In genomic region chr12:103322801-103323200, GRCm38 (mm10) we compare ENCODE assay signal across 10 mouse cellular contexts. TPM values are rescaled to one million over a fixed set of nuclear protein-coding genes. Genes with fewer than 3 reads are reported as not detected.
A peak's percentile ranks its signal among the peaks of the same experiment; 100 is the strongest.
DNase-seq lines count a peak whose midpoint lies in the region; ATAC-seq and TF ChIP-seq lines count a peak whose summit lies in the region.
"Had no signal": no experiment of that assay in that cellular context is flagged by ENCODE, and none has a peak within 500 bp of the region (broad histone marks: within the 10 kb centered on the region; RNA-seq: fewer than 3 reads in every experiment).

No protein-coding gene starts in this region.

- H3K4me2 ChIP-seq in heart, embryonic 16.5 days (ENCODE audit: low read depth, low read length): no peak overlapping the region
- H3K4me2 ChIP-seq in midbrain, embryonic 14.5 days (ENCODE audit: low read length): no peak overlapping the region
- no peak overlapping the region for H3K4me2 ChIP-seq in midbrain, embryonic 16.5 days (ENCODE audit: low read length)
- no peak overlapping the region for H3K4me2 ChIP-seq in lung, postnatal 0 days (replicated peaks; ENCODE audit: low read depth, low read length)
- H3K4me2 ChIP-seq in forebrain, embryonic 15.5 days (replicated peaks): no peak overlapping the region
- H3K4me2 ChIP-seq: heart, embryonic 13.5 days had no signal

- H3K9ac ChIP-seq in heart, embryonic 16.5 days (ENCODE audit: low read length): no peak overlapping the region
- no peak overlapping the region for H3K9ac ChIP-seq in midbrain, embryonic 14.5 days (replicated peaks; ENCODE audit: low read length)
- no peak overlapping the region for H3K9ac ChIP-seq in midbrain, embryonic 16.5 days (ENCODE audit: low read depth, low read length)
- no peak overlapping the region for H3K9ac ChIP-seq in lung, postnatal 0 days (replicated peaks; ENCODE audit: low read depth)
- H3K9ac ChIP-seq in forebrain, embryonic 15.5 days (replicated peaks): no peak overlapping the region

- no peak for DNase-seq in heart, adult 11 months
- DNase-seq in midbrain, embryonic 14.5 days: peak; percentile 65
- peak; percentile 49 for DNase-seq in ZHBTc4 (ENCODE audit: low read depth, low spot score)
- DNase-seq in lung, postnatal 0 days (ENCODE audit: low spot score): no peak
- DNase-seq in gastrocnemius, postnatal 4 days (ENCODE audit: low spot score in 2 of 2): no peak

- no peak for TF ChIP-seq EP300 in lung, postnatal 0 days (IDR thresholded peaks at IDR 0.05)

- peaks cover 21% of the 10 kb centered on the region for H3K36me3 ChIP-seq in heart, embryonic 16.5 days (ENCODE audit: control insufficient read depth, insufficient read depth)
- H3K36me3 ChIP-seq in midbrain, embryonic 14.5 days (ENCODE audit: control insufficient read depth, insufficient read depth, low read length): no peaks in the 10 kb centered on the region
- H3K36me3 ChIP-seq in midbrain, embryonic 16.5 days (ENCODE audit: control insufficient read depth, insufficient read depth, low read length): no peaks in the 10 kb centered on the region
- H3K36me3 ChIP-seq in lung, postnatal 0 days (ENCODE audit: insufficient read depth, low read length): no peaks in the 10 kb centered on the region
- H3K36me3 ChIP-seq in forebrain, embryonic 15.5 days: no peaks in the 10 kb centered on the region

- peaks cover 23% of the 10 kb centered on the region for H3K4me1 ChIP-seq in heart, embryonic 16.5 days (ENCODE audit: control insufficient read depth, insufficient read depth, low read length)
- H3K4me1 ChIP-seq in midbrain, embryonic 14.5 days (ENCODE audit: control insufficient read depth, insufficient read depth, low read length): 0 out of 2 replicates have a peak, but pooled peaks cover 2% of the 10 kb centered on the region
- H3K4me1 ChIP-seq in midbrain, embryonic 16.5 days (ENCODE audit: control insufficient read depth, insufficient read depth, low read length): 0 out of 2 replicates have a peak, but pooled peaks cover 2% of the 10 kb centered on the region
- H3K4me1 ChIP-seq in lung, postnatal 0 days (ENCODE audit: insufficient read depth, low read depth, low read length): no peaks in the 10 kb centered on the region
- peaks cover 6% of the 10 kb centered on the region; the same call in 1 of the 2 replicates for H3K4me1 ChIP-seq in forebrain, embryonic 15.5 days

- WGBS in heart, embryonic 16.5 days: 34% methylated on average over 3 of the region's 3 CpGs
- 32% methylated on average over 3 of the region's 3 CpGs for WGBS in midbrain, embryonic 14.5 days
- WGBS in midbrain, embryonic 16.5 days: 39% methylated on average over 3 of the region's 3 CpGs
- WGBS in lung, postnatal 0 days: 30% methylated on average over 3 of the region's 3 CpGs
- 40% methylated on average over 3 of the region's 3 CpGs for WGBS in forebrain, embryonic 15.5 days

- peak; percentile 47 for ATAC-seq in heart, embryonic 16.5 days (replicated peaks; ENCODE audit: extremely low read depth, insufficient read depth, low FRiP score)
- ATAC-seq in midbrain, embryonic 14.5 days (ENCODE audit: low FRiP score, low TSS enrichment): no peak
- ATAC-seq in midbrain, embryonic 16.5 days: no peak
- no peak for ATAC-seq in lung, postnatal 0 days
- ATAC-seq in forebrain, embryonic 15.5 days (replicated peaks): no peak

- H3K9me3 ChIP-seq in heart, embryonic 16.5 days (replicated peaks; ENCODE audit: control insufficient read depth, low read length): no peaks in the 10 kb centered on the region
- no peaks in the 10 kb centered on the region for H3K9me3 ChIP-seq in midbrain, embryonic 14.5 days (ENCODE audit: control insufficient read depth, low read length)
- no peaks in the 10 kb centered on the region for H3K9me3 ChIP-seq in midbrain, embryonic 16.5 days (replicated peaks; ENCODE audit: control insufficient read depth, low read length, poor library complexity, severe bottlenecking)
- H3K9me3 ChIP-seq in lung, postnatal 0 days (ENCODE audit: low read length): no peaks in the 10 kb centered on the region
- H3K9me3 ChIP-seq in forebrain, embryonic 15.5 days: no peaks in the 10 kb centered on the region
- H3K9me3 ChIP-seq: heart, embryonic 13.5 days had no signal

- TF ChIP-seq CTCF in lung, postnatal 0 days (IDR thresholded peaks at IDR 0.05): peak; percentile 76

- H3K27me3 ChIP-seq in heart, embryonic 16.5 days (ENCODE audit: control insufficient read depth, insufficient read depth, low read length): no peaks in the 10 kb centered on the region
- H3K27me3 ChIP-seq in midbrain, embryonic 14.5 days (ENCODE audit: control insufficient read depth, insufficient read depth, low read length): peaks cover 17% of the 10 kb centered on the region
- H3K27me3 ChIP-seq in midbrain, embryonic 16.5 days (ENCODE audit: control insufficient read depth, insufficient read depth, low read depth, low read length): no peaks in the 10 kb centered on the region; the same call in 1 of the 2 replicates
- peaks cover 7% of the 10 kb centered on the region; the same call in 1 of the 2 replicates for H3K27me3 ChIP-seq in lung, postnatal 0 days (replicated peaks; ENCODE audit: insufficient read depth, low read length)
- H3K27me3 ChIP-seq in forebrain, embryonic 15.5 days: peaks cover 4% of the 10 kb centered on the region; the same call in 1 of the 2 replicates

- no peak overlapping the region for H3K4me3 ChIP-seq in heart, embryonic 16.5 days (ENCODE audit: low read length)
- no peak overlapping the region for H3K4me3 ChIP-seq in midbrain, embryonic 14.5 days (replicated peaks; ENCODE audit: low read depth, low read length)
- no peak overlapping the region for H3K4me3 ChIP-seq in midbrain, embryonic 16.5 days (ENCODE audit: low read depth, low read length)
- H3K4me3 ChIP-seq in lung, postnatal 0 days (ENCODE audit: low read depth, low read length): no peak overlapping the region
- no peak overlapping the region for H3K4me3 ChIP-seq in forebrain, embryonic 15.5 days
- H3K4me3 ChIP-seq: heart, embryonic 13.5 days had no signal

- no peak overlapping the region for H3K27ac ChIP-seq in heart, embryonic 16.5 days (ENCODE audit: low read length)
- H3K27ac ChIP-seq in midbrain, embryonic 14.5 days (replicated peaks; ENCODE audit: low read depth, low read length): no peak overlapping the region
- no peak overlapping the region for H3K27ac ChIP-seq in midbrain, embryonic 16.5 days (ENCODE audit: low read length)
- no peak overlapping the region for H3K27ac ChIP-seq in lung, postnatal 0 days (ENCODE audit: low read length)
- H3K27ac ChIP-seq in forebrain, embryonic 15.5 days (replicated peaks): no peak overlapping the region
- H3K27ac ChIP-seq: heart, embryonic 13.5 days had no signal

RNA-seq across cellular contexts. Expression of gene Fam181a, which starts 12.0 kb away (rescaled TPM):
- not detected in 2 replicates for polyA plus RNA-seq in heart, embryonic 16.5 days (2015; fragmentation: Nextera tagmentation; extraction: Ambion mirVana)
- 8.9 and 15.9 TPM in 2 replicates for polyA plus RNA-seq in midbrain, embryonic 14.5 days (2014; fragmentation: Nextera tagmentation; extraction: Ambion mirVana)
- 5.3 and 7.7 TPM in 2 replicates for polyA plus RNA-seq in midbrain, embryonic 16.5 days (2015; fragmentation: Nextera tagmentation; extraction: Ambion mirVana)
- polyA plus RNA-seq in lung, postnatal 0 days (2015; fragmentation: Nextera tagmentation; extraction: Ambion mirVana): 0.19 and 0.35 TPM in 2 replicates
- total RNA-seq in gastrocnemius, postnatal 4 days (2021): not detected
- 4.0 TPM in 2 replicates for polyA plus RNA-seq in forebrain, embryonic 15.5 days (2015; fragmentation: Nextera tagmentation; extraction: Ambion mirVana)
- polyA plus RNA-seq: heart, embryonic 13.5 days; lung, embryonic 16.5 days had no signal

RNA-seq across cellular contexts. Expression of gene Asb2, which starts 33.0 kb away (rescaled TPM):
- 253 and 264 TPM in 2 replicates for polyA plus RNA-seq in heart, embryonic 16.5 days (2015; fragmentation: Nextera tagmentation; extraction: Ambion mirVana)
- polyA plus RNA-seq in midbrain, embryonic 14.5 days (2014; fragmentation: Nextera tagmentation; extraction: Ambion mirVana): 0.39 and 0.46 TPM in 2 replicates
- 0.80 and 0.82 TPM in 2 replicates for polyA plus RNA-seq in midbrain, embryonic 16.5 days (2015; fragmentation: Nextera tagmentation; extraction: Ambion mirVana)
- 5.1 TPM in 2 replicates for polyA plus RNA-seq in lung, postnatal 0 days (2015; fragmentation: Nextera tagmentation; extraction: Ambion mirVana)
- 100 to 1,000 TPM; 128 to 151 TPM for total RNA-seq in gastrocnemius, postnatal 4 days (2021)
- 0.55 and 0.74 TPM in 2 replicates for polyA plus RNA-seq in forebrain, embryonic 15.5 days (2015; fragmentation: Nextera tagmentation; extraction: Ambion mirVana)

Comparison
In these comparisons a context has a peak if more than half of its experiments do, and no peak if none do; other contexts are left out.
1. DNase-seq: peak in midbrain, embryonic 14.5 days (single experiment) and ZHBTc4 (single experiment); none in heart, adult 11 months (single experiment), lung, postnatal 0 days (single experiment) and gastrocnemius, postnatal 4 days (0 of 2).
2. RNA of gene Asb2, which starts 33.0 kb away (polyA plus RNA-seq): 253 to 264 TPM in heart, embryonic 16.5 days; 5.1 TPM in lung, postnatal 0 days, 0.80 to 0.82 TPM in midbrain, embryonic 16.5 days, 0.55 to 0.74 TPM in forebrain, embryonic 15.5 days and 0.39 to 0.46 TPM in midbrain, embryonic 14.5 days; every median in the first group is over 10 times any median in the second.